Mouse (Mus musculus) embryonic facial prominence, embryonic 10.5 days (tissue): ENCODE measurements at regions not wholly inside any gene's neighbourhood (a gene's known extent, or its start where the extent isn't known, plus 50 kb on each side); places are given as distances from the start of the nearest gene placed in this dataset.
A peak's percentile ranks its signal among the peaks of the same experiment; 100 is the strongest.

Source experiments
- DNase-seq: peaks from one replicate; pipeline ENCODE4 v3.0.0-alpha.2; 2017; ENCODE audit warnings: low spot score
- H3K27ac ChIP-seq: fragments of 300-500 bp; sonication (generic); replicated peaks from 2 replicates; pipeline ENCODE4 v1.5.1; 2016; ENCODE audit warnings: mild to moderate bottlenecking
- H3K27me3 ChIP-seq: fragments of 300-500 bp; sonication (generic); replicated peaks from 2 replicates; pipeline ENCODE4 v1.6.1; 2016; ENCODE audit warnings: low read depth, mild to moderate bottlenecking; ENCODE audit not compliant: poor library complexity, severe bottlenecking
- H3K36me3 ChIP-seq: fragments of 300-500 bp; sonication (generic); replicated peaks from 2 replicates; pipeline ENCODE4 v1.6.1; 2016; ENCODE audit warnings: mild to moderate bottlenecking, moderate library complexity
- H3K4me1 ChIP-seq: fragments of 300-500 bp; sonication (generic); 2 replicates; pipeline ENCODE4 v1.6.1; 2016
- H3K4me3 ChIP-seq: fragments of 300-500 bp; sonication (generic); 2 replicates; pipeline ENCODE4 v1.5.1; 2016; ENCODE audit warnings: mild to moderate bottlenecking, moderate library complexity
- H3K9me3 ChIP-seq: fragments of 300-500 bp; sonication (generic); 2 replicates; pipeline ENCODE4 v1.6.1; 2016; ENCODE audit warnings: mild to moderate bottlenecking
- WGBS: fragments of 180-500 bp; shearing (Covaris S2); methylation state at CpG from one replicate; pipeline ENCODE4 v1.1.7; 2016; 5-methylcytosine and 5-hydroxymethylcytosine counted together

DNA sequence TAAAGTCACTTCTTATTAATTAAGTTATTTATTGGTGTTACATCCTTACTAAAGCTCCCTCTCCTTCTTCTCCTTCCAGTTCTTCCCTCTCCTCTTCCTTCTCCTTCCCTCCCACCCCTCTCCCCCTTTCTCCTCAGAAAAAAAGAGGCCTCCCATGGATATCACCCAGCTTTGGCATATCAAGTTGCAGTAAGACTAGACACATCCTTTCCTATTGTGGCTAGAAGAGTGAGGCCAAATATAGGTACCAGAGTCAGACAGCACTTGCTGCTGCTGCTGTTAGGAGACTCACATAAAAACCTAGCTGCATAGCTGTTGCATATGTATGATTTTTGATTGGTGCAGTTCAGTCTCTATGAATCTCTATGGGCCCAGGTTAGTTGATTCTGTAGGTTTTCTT is 410.4 kb upstream of the Itga1 start:
- no peaks in the 10 kb centered on the region for H3K36me3 ChIP-seq
- H3K4me1 ChIP-seq = no peaks in the 10 kb centered on the region
- no peak for DNase-seq
- H3K27me3 ChIP-seq = no peaks in the 10 kb centered on the region
- no peaks in the 10 kb centered on the region for H3K9me3 ChIP-seq
- H3K27ac ChIP-seq = no peak overlapping the region
- no peak overlapping the region for H3K4me3 ChIP-seq

DNA sequence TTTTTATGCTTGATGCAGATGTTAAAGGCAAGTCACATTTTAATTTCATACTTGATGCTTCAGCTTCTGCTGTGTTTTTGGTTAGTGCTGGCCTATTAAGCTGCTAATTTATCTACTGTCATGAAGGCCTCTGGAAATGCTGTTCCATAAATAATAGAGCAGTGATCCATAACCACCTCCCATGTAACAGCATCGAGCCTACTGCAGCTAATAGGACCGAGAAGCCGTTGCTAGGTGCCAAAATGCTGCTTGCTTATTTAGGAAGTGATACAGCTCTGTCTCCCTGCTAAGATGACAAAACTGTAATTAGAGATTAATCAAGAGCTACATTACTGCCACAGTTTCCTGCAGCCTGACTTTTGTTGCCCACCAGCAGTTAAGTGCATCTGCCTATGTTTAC is 406.9 kb upstream of the Itga1 start:
- peaks cover 5% of the 10 kb centered on the region; the same call in 1 of the 2 replicates for H3K9me3 ChIP-seq
- no peaks in the 10 kb centered on the region for H3K36me3 ChIP-seq
- H3K4me1 ChIP-seq = no peaks in the 10 kb centered on the region
- WGBS = 78% methylated on average over 3 of the region's 3 CpGs
- H3K27me3 ChIP-seq = no peaks in the 10 kb centered on the region
- no peak for DNase-seq
- H3K4me3 ChIP-seq = no peak overlapping the region
- no peak overlapping the region for H3K27ac ChIP-seq

GRCm38 (mm10) chr13:115494399-115494798 is 392.6 kb upstream of the Itga1 start:
- Histone ChIP-seq H3K9me3 (no peaks in the 10 kb centered on the region), H3K4me1 (no peaks in the 10 kb centered on the region), H3K36me3 (no peaks in the 10 kb centered on the region), H3K27ac (no peak overlapping the region), H3K4me3 (no peak overlapping the region), H3K27me3 (no peaks in the 10 kb centered on the region)
- no peak for DNase-seq
- WGBS = 76% methylated on average over 4 of the region's 4 CpGs

DNA sequence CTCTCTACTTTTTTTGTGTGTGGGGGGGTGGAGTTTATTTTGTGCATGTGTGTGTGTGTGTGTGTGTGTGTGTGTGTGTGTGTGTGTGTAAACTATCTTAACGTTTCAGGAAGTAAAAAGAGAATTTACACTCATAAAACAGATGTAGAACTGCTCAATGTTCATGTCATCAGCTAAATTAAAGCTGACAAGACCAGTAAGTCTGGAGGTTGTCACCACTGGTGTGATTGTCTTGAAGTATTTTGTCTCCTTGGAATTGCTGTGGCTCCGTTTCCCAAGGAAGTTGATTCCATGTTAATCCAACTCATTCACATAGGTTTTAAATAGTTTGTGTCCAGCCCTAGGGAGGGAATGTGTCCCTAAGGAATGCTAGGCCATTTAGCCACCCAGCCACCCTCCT is 374.1 kb upstream of the Itga1 start:
- 44% methylated on average over 2 of the region's 2 CpGs for WGBS
- no peaks in the 10 kb centered on the region for H3K9me3 ChIP-seq
- no peaks in the 10 kb centered on the region for H3K27me3 ChIP-seq
- H3K4me1 ChIP-seq = 0 out of 2 replicates have a peak, but pooled peaks cover 3% of the 10 kb centered on the region
- peak; percentile 21 for DNase-seq
- no peaks in the 10 kb centered on the region for H3K36me3 ChIP-seq
- no peak overlapping the region for H3K4me3 ChIP-seq
- H3K27ac ChIP-seq = no peak overlapping the region

DNA sequence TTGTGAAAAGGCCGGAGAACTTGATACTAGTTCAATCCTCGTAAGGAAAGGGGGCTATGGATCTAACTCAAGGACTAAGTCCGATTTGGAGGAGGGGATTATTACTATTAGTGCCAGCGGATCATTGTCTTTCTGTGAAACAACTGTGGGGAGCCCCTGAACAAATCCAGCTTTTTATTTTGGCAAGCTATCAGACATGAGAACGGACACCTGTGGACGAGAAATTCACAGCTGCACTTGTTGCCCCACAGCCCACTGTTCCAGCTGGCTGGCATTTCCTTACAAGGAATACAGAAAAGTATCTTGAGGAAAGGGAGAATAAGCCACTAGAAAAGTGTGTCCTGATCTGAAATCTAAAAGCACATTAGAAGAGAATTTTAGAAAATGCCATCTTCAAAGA is 363.9 kb upstream of the Itga1 start:
- DNase-seq = no peak
- no peak overlapping the region for H3K4me3 ChIP-seq
- no peaks in the 10 kb centered on the region for H3K27me3 ChIP-seq
- WGBS = 82% methylated on average over 6 of the region's 6 CpGs
- H3K4me1 ChIP-seq = no peaks in the 10 kb centered on the region
- no peaks in the 10 kb centered on the region for H3K36me3 ChIP-seq
- no peaks in the 10 kb centered on the region for H3K9me3 ChIP-seq
- H3K27ac ChIP-seq = no peak overlapping the region

DNA sequence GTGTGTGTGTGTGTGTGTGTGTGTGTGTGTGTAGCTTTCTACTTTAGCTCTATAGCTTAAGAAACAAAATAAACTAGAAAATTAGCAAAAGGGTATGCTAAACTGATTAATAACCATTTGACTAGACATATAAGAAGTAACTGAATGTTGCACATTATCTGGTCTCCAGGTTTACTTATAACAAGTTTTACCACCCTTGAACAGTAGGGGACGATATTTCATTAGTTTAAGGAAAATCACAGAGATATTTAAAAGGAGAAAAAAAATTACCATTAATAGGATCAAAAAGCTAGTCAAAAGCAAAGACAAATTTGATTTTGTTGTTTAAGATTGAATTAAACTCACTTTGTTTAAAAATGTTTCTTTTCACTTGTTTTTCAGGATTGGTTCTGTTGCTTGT is 349.5 kb upstream of the Itga1 start:
- 6% methylated on average over 1 of the region's 1 CpGs for WGBS
- Histone ChIP-seq H3K4me1 (no peaks in the 10 kb centered on the region), H3K27me3 (no peaks in the 10 kb centered on the region), H3K36me3 (no peaks in the 10 kb centered on the region), H3K4me3 (no peak overlapping the region), H3K9me3 (no peaks in the 10 kb centered on the region), H3K27ac (no peak overlapping the region)
- DNase-seq = no peak

GRCm38 (mm10) chr13:115427091-115428033 is 325.6 kb upstream of the Itga1 start:
- Histone ChIP-seq H3K4me3 (no peak overlapping the region), H3K27me3 (no peaks in the 10 kb centered on the region), H3K4me1 (no peaks in the 10 kb centered on the region), H3K36me3 (no peaks in the 10 kb centered on the region), H3K9me3 (no peaks in the 10 kb centered on the region), H3K27ac (no peak overlapping the region)
- DNase-seq = no peak
- WGBS = 64% methylated on average over 12 of the region's 12 CpGs

GRCm38 (mm10) chr13:115425610-115426562 is 324.1 kb upstream of the Itga1 start:
- Histone ChIP-seq H3K27me3 (no peaks in the 10 kb centered on the region), H3K9me3 (no peaks in the 10 kb centered on the region), H3K36me3 (no peaks in the 10 kb centered on the region), H3K4me1 (0 out of 2 replicates have a peak, but pooled peaks cover 3% of the 10 kb centered on the region), H3K27ac (no peak overlapping the region), H3K4me3 (no peak overlapping the region)
- WGBS = 64% methylated on average over 8 of the region's 8 CpGs
- no peak for DNase-seq

DNA sequence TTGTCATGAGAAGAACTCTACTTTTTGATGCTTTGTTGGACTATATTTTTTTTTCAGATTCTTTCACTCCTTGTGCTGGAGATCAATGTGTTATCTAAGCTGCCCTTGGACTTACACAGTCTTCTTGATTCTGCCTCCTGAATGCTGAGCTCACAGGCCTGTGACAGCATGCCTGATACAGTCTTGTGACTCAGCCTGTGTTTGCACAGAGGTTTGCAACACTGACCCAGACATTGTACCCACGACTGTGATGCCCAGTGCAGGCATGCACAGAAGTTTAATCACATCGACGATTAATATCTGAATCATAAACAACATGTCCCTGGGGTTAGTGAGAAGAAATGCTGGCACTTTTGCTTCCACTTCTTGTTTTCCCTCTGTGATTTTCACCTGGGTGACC is 322.0 kb upstream of the Itga1 start:
- WGBS = 80% methylated on average over 3 of the region's 3 CpGs
- Histone ChIP-seq H3K27ac (no peak overlapping the region), H3K27me3 (no peaks in the 10 kb centered on the region), H3K4me3 (no peak overlapping the region), H3K9me3 (no peaks in the 10 kb centered on the region), H3K4me1 (0 out of 2 replicates have a peak, but pooled peaks cover 3% of the 10 kb centered on the region), H3K36me3 (no peaks in the 10 kb centered on the region)
- DNase-seq = no peak

GRCm38 (mm10) chr13:115421483-115421882 is 319.7 kb upstream of the Itga1 start:
- DNase-seq = no peak
- 44% methylated on average over 1 of the region's 1 CpGs for WGBS

DNA sequence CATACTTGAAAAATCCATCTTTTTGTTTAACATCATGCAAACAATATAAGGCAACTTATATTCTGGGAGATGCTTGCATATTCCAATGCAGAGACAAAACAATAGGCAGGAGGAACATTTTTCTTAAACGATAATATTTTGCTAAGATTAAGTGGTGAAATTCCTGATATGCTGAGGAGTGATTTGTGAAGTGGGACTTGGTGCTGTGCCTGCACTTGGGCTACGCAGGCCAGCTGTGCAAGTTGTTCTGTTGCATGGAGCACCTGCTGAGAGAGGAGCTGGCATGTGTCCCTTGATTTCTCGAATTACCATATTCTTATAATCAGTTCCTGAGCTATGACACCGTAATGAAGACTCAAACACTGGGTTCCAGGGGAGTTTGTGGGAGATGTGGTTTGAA is 316.1 kb upstream of the Itga1 start:
- 84% methylated on average over 4 of the region's 4 CpGs for WGBS
- 0 out of 2 replicates have a peak, but pooled peaks cover 3% of the 10 kb centered on the region for H3K4me1 ChIP-seq
- H3K36me3 ChIP-seq = no peaks in the 10 kb centered on the region
- H3K4me3 ChIP-seq = no peak overlapping the region
- no peak for DNase-seq
- H3K27ac ChIP-seq = no peak overlapping the region
- H3K9me3 ChIP-seq = no peaks in the 10 kb centered on the region
- H3K27me3 ChIP-seq = no peaks in the 10 kb centered on the region

More at GRCm38 (mm10) chr13:115421483-115421882, 319.7 kb upstream of the Itga1 start:
- Histone ChIP-seq H3K4me3 (no peak overlapping the region), H3K9me3 (no peaks in the 10 kb centered on the region), H3K4me1 (0 out of 2 replicates have a peak, but pooled peaks cover 3% of the 10 kb centered on the region), H3K27me3 (no peaks in the 10 kb centered on the region), H3K36me3 (no peaks in the 10 kb centered on the region), H3K27ac (no peak overlapping the region)

DNA sequence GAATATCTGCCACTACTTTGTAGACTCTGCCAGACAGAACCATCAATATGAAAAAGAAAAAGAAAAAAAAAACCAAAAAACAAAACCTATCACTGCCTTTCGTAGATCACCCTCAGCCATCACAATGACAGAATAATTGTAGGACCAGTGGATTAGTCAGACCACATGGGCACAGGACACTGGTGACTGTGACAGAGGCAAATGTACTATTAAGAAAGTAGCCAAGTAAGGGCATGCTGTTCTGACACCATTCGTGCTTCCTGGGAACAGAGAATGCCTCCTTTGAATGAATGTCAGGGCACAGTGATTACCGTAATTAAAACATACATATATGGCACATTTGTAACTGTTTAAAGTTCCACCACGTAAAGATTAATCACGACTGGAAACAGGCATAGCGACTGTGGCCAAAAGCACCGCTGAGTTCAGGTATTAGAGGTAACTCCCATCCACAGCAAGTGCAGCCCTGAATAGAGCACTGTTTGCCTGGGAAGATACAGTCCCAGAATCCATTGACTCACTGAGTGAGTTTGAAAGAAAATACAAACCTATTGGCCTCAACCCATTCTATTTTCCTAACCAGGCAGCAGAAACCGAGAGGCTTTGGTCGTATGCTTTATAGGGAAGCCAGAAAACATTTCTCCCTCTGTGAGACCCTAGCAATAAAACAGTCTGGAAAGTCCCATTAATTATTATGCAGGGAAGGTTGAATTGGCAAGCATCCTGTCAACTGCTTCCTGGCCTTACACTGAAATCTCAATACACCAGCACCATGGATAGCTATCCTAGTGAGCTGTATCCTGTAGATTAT is 312.2 kb upstream of the Itga1 start:
- H3K27ac ChIP-seq = no peak overlapping the region
- no peaks in the 10 kb centered on the region for H3K4me1 ChIP-seq
- no peaks in the 10 kb centered on the region for H3K9me3 ChIP-seq
- H3K4me3 ChIP-seq = no peak overlapping the region
- WGBS = 81% methylated on average over 9 of the region's 9 CpGs
- H3K27me3 ChIP-seq = no peaks in the 10 kb centered on the region
- H3K36me3 ChIP-seq = no peaks in the 10 kb centered on the region
- DNase-seq = no peak
